Mouse (Mus musculus): Measurements from ENCODE around the gene Actrt3.
"Not testable (repeated sequence)": the region's sequence is repeated elsewhere in the genome, so short reads cannot be mapped to it uniquely, and the experiment has no call there.

The Actrt3 gene

GRCm38 (mm10) chr3:30573549-30573948, 26.2 kb downstream of the Actrt3 start:
- no peak for DNase-seq (ENCODE audit: low read depth, low spot score)

- not testable (repeated sequence) for DNase-seq (ENCODE audit: low read depth, low spot score)
Observed at GRCm38 (mm10) chr3:30566333-30566732, 33.4 kb downstream of the Actrt3 start.

GRCm38 (mm10) chr3:30560677-30561314, 38.9 kb downstream of the Actrt3 start:
- no peak for DNase-seq (ENCODE audit: low read depth, low spot score)

- DNase-seq (ENCODE audit: low read depth, low spot score) = no peak
Observed at GRCm38 (mm10) chr3:30553741-30554140, 46.0 kb downstream of the Actrt3 start.

GRCm38 (mm10) chr3:30550218-30550617, 49.5 kb downstream of the Actrt3 start:
- no peak for DNase-seq (ENCODE audit: low read depth, low spot score)

- DNase-seq (ENCODE audit: low read depth, low spot score) = no peak
Observed at GRCm38 (mm10) chr3:30548928-30549327, 50.8 kb downstream of the Actrt3 start.

- DNase-seq (ENCODE audit: low read depth, low spot score) = no peak
Observed at GRCm38 (mm10) chr3:30547908-30548307, 51.8 kb downstream of the Actrt3 start, which contains the start of gene Mecom. Gene Mecom, minus strand, starts transcription at chr3:30548008.
